In genomic region chr11:83041000-83041399, GRCm38 (mm10) we compare ENCODE assay signal across 22 mouse cellular contexts. TPM values are rescaled to one million over a fixed set of nuclear protein-coding genes. Genes with fewer than 3 reads are reported as not detected.
DNase-seq lines count a peak whose midpoint lies in the region; ATAC-seq and TF ChIP-seq lines count a peak whose summit lies in the region.
"Had no signal": no experiment of that assay in that cellular context is flagged by ENCODE, and none has a peak within 500 bp of the region (broad histone marks: within the 10 kb centered on the region; RNA-seq: fewer than 3 reads in every experiment).

No protein-coding gene starts in this region.

- no peak for TF ChIP-seq CTCF in MEL (IDR thresholded peaks at IDR 0.05 in 2 of 3, conservative IDR thresholded peaks at IDR 0.05 in 1 of 3; ENCODE audit: control insufficient read depth in 1 of 3, insufficient read depth in 1 of 3, low read depth in 2 of 3, low read length in 3 of 3, poor library complexity in 1 of 3, severe bottlenecking in 1 of 3)

- TF ChIP-seq RAD21 in MEL (IDR thresholded peaks at IDR 0.05; ENCODE audit: low read depth, low read length): no peak

- no peak overlapping the region for H3K27ac ChIP-seq in MEL (ENCODE audit: control insufficient read depth, low read depth, low read length)
- H3K27ac ChIP-seq: embryonic facial prominence, embryonic 13.5 days; embryonic facial prominence, embryonic 15.5 days; forebrain, embryonic 10.5 days; forebrain, embryonic 12.5 days had no signal

- no peaks in the 10 kb centered on the region for H3K27me3 ChIP-seq in MEL (ENCODE audit: control insufficient read depth in 1 of 2, insufficient read depth in 2 of 2, low read length in 2 of 2)

- no peak overlapping the region for H3K4me3 ChIP-seq in MEL (ENCODE audit: control insufficient read depth in 1 of 2, insufficient read depth in 1 of 2, low read depth in 2 of 2, low read length in 2 of 2)
- H3K4me3 ChIP-seq: embryonic facial prominence, embryonic 13.5 days; embryonic facial prominence, embryonic 15.5 days; erythroblast, embryonic 14.5 days; forebrain, embryonic 10.5 days; forebrain, embryonic 12.5 days had no signal

- no peak overlapping the region for H3K9ac ChIP-seq in MEL (ENCODE audit: control insufficient read depth, low read depth, low read length, poor library complexity, severe bottlenecking)
- H3K9ac ChIP-seq: embryonic facial prominence, embryonic 13.5 days; embryonic facial prominence, embryonic 15.5 days; forebrain, embryonic 12.5 days had no signal

- H3K4me1 ChIP-seq in MEL (ENCODE audit: control insufficient read depth in 1 of 2, insufficient read depth in 2 of 2, low read length in 2 of 2): peaks cover 0 to 6% of the 10 kb centered on the region in 2 experiments; a peak in 1 of 4 replicates
- H3K4me1 ChIP-seq: embryonic facial prominence, embryonic 13.5 days; embryonic facial prominence, embryonic 15.5 days; forebrain, embryonic 12.5 days had no signal

- H3K9me3 ChIP-seq in MEL (replicated peaks; ENCODE audit: insufficient read depth, low read length): no peaks in the 10 kb centered on the region
- H3K9me3 ChIP-seq: embryonic facial prominence, embryonic 13.5 days; embryonic facial prominence, embryonic 15.5 days; forebrain, embryonic 10.5 days; forebrain, embryonic 12.5 days; G1E had no signal

- no peaks in the 10 kb centered on the region for H3K79me2 ChIP-seq in MEL (ENCODE audit: control insufficient read depth, insufficient read depth, low read length, poor library complexity)

- TF ChIP-seq POLR2A in MEL (IDR thresholded peaks at IDR 0.05; ENCODE audit: control insufficient read depth in 1 of 2, insufficient read depth in 1 of 2, low read depth in 1 of 2, low read length in 2 of 2, poor library complexity in 1 of 2): no peak

- no peaks in the 10 kb centered on the region; a peak in 1 of 4 replicates for H3K36me3 ChIP-seq in MEL (ENCODE audit: control insufficient read depth in 1 of 2, insufficient read depth in 2 of 2, low read length in 2 of 2)
- H3K36me3 ChIP-seq: embryonic facial prominence, embryonic 13.5 days; embryonic facial prominence, embryonic 15.5 days; forebrain, embryonic 10.5 days; forebrain, embryonic 12.5 days had no signal

- peak; percentile 29 for ATAC-seq in CD4-positive, CD25-positive, alpha-beta regulatory T cell, adult 4 months
- ATAC-seq in inflammation-experienced regulatory T-cells, adult 6 months: peak; percentile 20
- ATAC-seq: forebrain, embryonic 14.5 days; forebrain, embryonic 16.5 days had no signal

- DNase-seq in MEL (ENCODE audit: low read depth, low spot score): no peak
- DNase-seq in gastrocnemius, postnatal 4 days (ENCODE audit: low spot score in 2 of 2): no peak
- DNase-seq in adrenal gland, postnatal 25 days: no peak
- no peak for DNase-seq in cerebellum, adult 11-12 months
- no peak for DNase-seq in thymus, postnatal 14 days
- DNase-seq: adrenal gland, postnatal 36 days; cerebellum, adult 18-20 months; cerebellum, adult 8-10 months; cerebellum, adult 9-11 months; cerebellum, postnatal 14 days; cerebellum, postnatal 36 days; embryo, embryonic 11 days had no signal

- peak; percentile 52 to 67 for TF ChIP-seq EP300 in MEL (IDR thresholded peaks at IDR 0.05; ENCODE audit: low read depth in 1 of 2, low read length in 2 of 2)

TF ChIP-seq in MEL, 35 proteins besides CTCF, POLR2A, EP300 and RAD21:
- TF ChIP-seq TCF12 (IDR thresholded peaks at IDR 0.05; ENCODE audit: low read depth, low read length): peak; percentile 61; the same call in 1 of the 2 replicates
- peak; percentile 86 for TF ChIP-seq GATA1 (IDR thresholded peaks at IDR 0.05; ENCODE audit: low read depth, low read length)
- TF ChIP-seq MEF2A (IDR thresholded peaks at IDR 0.05; ENCODE audit: extremely low read depth, insufficient replicate concordance, low read depth, low read length, poor library complexity, severe bottlenecking): no peak
- 0 out of 2 replicates have a peak, but pooled peaks have one; percentile 16 for TF ChIP-seq MAX (IDR thresholded peaks at IDR 0.05; ENCODE audit: low read length)
- TF ChIP-seq POLR2AphosphoS2 (IDR thresholded peaks at IDR 0.05; ENCODE audit: low read length): no peak
TF ChIP-seq in MEL: peak in this region for 3.

RNA-seq across cellular contexts. Expression of gene Slfn8, which starts 20.4 kb away (rescaled TPM):
- polyA plus RNA-seq in CD4-positive, CD25-positive, alpha-beta regulatory T cell, adult 4 months (2017; shearing (Covaris generic)): 100 to 1,000 TPM; 109 to 141 TPM
- 9.8 and 11.9 TPM in 2 replicates for total RNA-seq in MEL (2012; rRNA removed)
- polyA plus RNA-seq in MEL (2012; ENCODE audit: insufficient read depth in 1 of 2, insufficient read length in 2 of 2, low read depth in 1 of 2, low replicate concordance in 2 of 2, missing spikeins in 1 of 2): 10 to 100 TPM; 11.6 to 47.2 TPM
- 10 to 100 TPM; 52.4 to 79.0 (median 67.6) TPM for polyA plus RNA-seq in inflammation-experienced regulatory T-cells, adult 6 months (2017; shearing (Covaris generic))
- under 1 TPM; 0.42 to 0.52 TPM for total RNA-seq in gastrocnemius, postnatal 4 days (2021)
- 2.4 and 2.8 TPM in 2 replicates for total RNA-seq in adrenal gland, postnatal 25 days (2021)
- polyA plus RNA-seq: erythroblast, embryonic 14.5 days; G1E had no signal

RNA-seq across cellular contexts. Expression of gene Slfn2, which starts 23.9 kb away (rescaled TPM):
- 100 to 1,000 TPM; 806 to 834 TPM for polyA plus RNA-seq in CD4-positive, CD25-positive, alpha-beta regulatory T cell, adult 4 months (2017; shearing (Covaris generic))
- 0.10 and 0.46 TPM in 2 replicates for total RNA-seq in MEL (2012; rRNA removed)
- polyA plus RNA-seq in MEL (2012; ENCODE audit: insufficient read depth in 1 of 2, insufficient read length in 2 of 2, low read depth in 1 of 2, low replicate concordance in 2 of 2, missing spikeins in 1 of 2): under 1 TPM in 1 of 2 experiments, not detected in 1; 0.07 TPM
- polyA plus RNA-seq in inflammation-experienced regulatory T-cells, adult 6 months (2017; shearing (Covaris generic)): 100 to 1,000 TPM; 817 to 952 (median 818) TPM
- 1 to 10 TPM; 2.7 to 3.0 TPM for total RNA-seq in gastrocnemius, postnatal 4 days (2021)
- total RNA-seq in adrenal gland, postnatal 25 days (2021): 2.4 and 4.6 TPM in 2 replicates
- polyA plus RNA-seq: erythroblast, embryonic 14.5 days had no signal

RNA-seq across cellular contexts. Expression of gene Slfn9, which starts 49.4 kb away (rescaled TPM):
- polyA plus RNA-seq in CD4-positive, CD25-positive, alpha-beta regulatory T cell, adult 4 months (2017; shearing (Covaris generic)): 10 to 100 TPM; 10.7 to 17.9 TPM
- 2.0 and 3.5 TPM in 2 replicates for total RNA-seq in MEL (2012; rRNA removed)
- polyA plus RNA-seq in MEL (2012; ENCODE audit: insufficient read depth in 1 of 2, insufficient read length in 2 of 2, low read depth in 1 of 2, low replicate concordance in 2 of 2, missing spikeins in 1 of 2): 1 to 10 TPM in 1 of 2 experiments, not detected in 1; 3.7 TPM
- 10 to 100 TPM; 23.0 to 30.8 (median 23.2) TPM for polyA plus RNA-seq in inflammation-experienced regulatory T-cells, adult 6 months (2017; shearing (Covaris generic))
- 1 to 10 TPM; 7.5 to 7.8 TPM for total RNA-seq in gastrocnemius, postnatal 4 days (2021)
- 16.6 and 19.7 TPM in 2 replicates for total RNA-seq in adrenal gland, postnatal 25 days (2021)
- polyA plus RNA-seq: G1E had no signal
